Mouse (Mus musculus): ENCODE results near the gene Matn1.

Matn1 gene

GRCm38 (mm10) chr4:130917564-130917963 is 26.6 kb upstream of the Matn1 start:
- DNase-seq (ENCODE audit: low spot score in 2 of 2): no peak

DNA sequence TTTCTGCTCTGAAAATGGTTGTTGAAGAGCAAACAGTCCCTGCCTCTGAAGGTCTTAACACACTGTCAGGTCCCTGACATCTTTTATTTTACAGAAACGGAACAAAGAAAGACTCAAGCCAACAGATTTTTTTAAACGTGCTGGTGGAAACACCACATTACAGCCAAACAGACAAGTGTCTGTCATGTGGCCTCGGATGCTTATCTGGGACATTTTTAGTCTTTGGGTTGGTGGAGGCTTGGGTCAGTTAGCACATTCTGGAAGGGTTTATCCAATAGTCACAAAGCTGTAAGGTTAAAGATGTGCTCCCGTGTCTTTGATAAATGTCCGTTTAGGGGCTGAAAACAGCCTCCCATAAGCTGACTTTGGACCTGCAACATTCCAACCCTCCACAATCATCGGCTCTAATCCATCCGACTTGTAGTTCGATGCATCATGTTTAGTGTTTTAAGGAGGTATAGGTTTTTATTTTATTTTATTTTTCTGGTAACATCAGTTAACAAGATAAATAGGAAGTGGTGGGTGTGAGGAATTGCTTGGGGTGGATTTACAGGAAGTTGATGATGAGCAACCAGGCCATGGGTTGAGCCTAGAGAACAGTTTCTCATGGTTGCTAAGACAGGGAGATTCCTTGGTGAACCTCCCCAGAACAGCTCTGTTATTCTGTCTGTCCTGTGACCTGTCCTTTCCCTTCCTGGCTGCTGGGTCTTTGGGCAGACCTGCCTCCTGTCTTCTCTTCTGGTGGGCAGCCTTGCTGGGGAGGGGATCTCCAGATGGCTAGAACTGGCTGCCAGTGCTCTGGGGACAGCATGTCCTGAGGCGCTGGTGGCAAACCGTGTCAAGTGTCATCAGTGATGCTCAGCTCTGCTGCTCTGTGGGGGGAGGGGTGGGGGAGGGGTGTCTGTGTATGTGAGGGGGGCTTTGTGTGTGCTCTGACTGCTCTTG is 25.1 kb upstream of the Matn1 start:
- DNase-seq (ENCODE audit: low spot score in 2 of 2): no peak

- DNase-seq (ENCODE audit: low spot score in 2 of 2): no peak
These were observed 24.3 kb upstream of the Matn1 start for GRCm38 (mm10) chr4:130919750-130920356.

GRCm38 (mm10) chr4:130920951-130921693 is 23.1 kb upstream of the Matn1 start:
- DNase-seq (ENCODE audit: low spot score in 2 of 2): no peak

DNA sequence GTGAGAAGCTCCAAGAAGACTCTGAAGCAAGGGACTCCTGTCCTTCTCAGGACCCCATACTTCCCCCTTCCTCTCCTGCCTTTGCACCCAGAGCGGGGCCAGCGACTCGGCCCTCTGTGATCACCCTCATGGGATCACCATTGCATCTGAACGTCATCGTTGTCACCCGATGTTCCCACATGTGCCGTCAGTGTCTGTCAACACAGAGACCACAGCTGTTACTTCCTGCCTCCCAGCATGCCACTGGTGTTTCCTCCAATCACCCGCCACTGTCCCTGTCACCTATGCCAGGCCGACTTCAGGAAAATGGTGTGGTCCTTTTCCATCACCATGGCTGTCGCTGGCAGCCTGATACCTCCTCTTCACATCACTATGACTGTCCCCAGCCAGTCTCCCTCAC is 22.2 kb upstream of the Matn1 start:
- DNase-seq (ENCODE audit: low spot score in 2 of 2): no peak

DNA sequence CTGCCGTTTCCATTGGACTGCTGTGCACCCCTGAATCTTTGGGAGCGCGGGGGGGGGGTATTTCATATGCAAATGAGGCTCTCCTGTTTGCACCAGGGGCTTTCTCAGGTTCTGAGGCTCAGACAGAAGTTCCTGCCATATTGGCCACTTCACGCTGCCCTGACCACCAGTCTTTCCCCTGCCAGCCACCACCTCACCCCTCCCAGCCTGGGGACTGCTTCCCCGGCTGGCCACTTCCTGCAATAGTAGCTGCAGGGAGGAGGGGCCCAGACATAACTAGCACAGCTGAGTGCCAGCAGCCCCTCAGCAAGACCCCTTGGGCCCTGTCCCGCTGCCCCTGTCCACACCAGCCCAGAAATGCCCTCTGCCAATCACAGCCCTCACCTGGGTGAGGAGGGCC is 17.9 kb upstream of the Matn1 start:
- DNase-seq (ENCODE audit: low spot score in 2 of 2): no peak

GRCm38 (mm10) chr4:130927821-130928220 is 16.4 kb upstream of the Matn1 start:
- no peak for DNase-seq (ENCODE audit: low spot score in 2 of 2)

DNA sequence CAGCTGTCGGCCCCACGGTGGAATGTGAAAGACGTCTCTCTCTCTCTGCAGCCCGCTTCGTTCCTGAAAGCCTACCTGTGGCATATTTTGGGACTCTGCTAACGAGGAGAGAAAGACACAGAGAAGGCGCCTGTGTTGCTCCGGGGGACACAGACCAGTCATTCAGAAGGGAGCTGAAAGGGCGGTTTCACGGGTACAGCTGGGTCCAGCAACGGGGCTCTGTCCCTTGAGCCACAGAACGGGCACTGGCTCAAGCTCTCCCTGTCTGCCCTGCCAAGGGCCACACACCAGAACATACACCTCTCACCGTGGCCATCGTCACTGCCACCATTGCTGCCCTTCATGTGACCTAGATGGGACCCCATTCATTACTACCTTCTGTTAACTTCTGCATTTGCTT is 1.5 kb upstream of the Matn1 start:
- no peak for DNase-seq (ENCODE audit: low spot score in 2 of 2)

GRCm38 (mm10) chr4:130944779-130945178 is 594 bp downstream of the Matn1 start:
- DNase-seq (ENCODE audit: low spot score in 2 of 2): no peak

- DNase-seq (ENCODE audit: low spot score in 2 of 2): no peak
These were observed 3.0 kb downstream of the Matn1 start for GRCm38 (mm10) chr4:130947094-130947647.

DNA sequence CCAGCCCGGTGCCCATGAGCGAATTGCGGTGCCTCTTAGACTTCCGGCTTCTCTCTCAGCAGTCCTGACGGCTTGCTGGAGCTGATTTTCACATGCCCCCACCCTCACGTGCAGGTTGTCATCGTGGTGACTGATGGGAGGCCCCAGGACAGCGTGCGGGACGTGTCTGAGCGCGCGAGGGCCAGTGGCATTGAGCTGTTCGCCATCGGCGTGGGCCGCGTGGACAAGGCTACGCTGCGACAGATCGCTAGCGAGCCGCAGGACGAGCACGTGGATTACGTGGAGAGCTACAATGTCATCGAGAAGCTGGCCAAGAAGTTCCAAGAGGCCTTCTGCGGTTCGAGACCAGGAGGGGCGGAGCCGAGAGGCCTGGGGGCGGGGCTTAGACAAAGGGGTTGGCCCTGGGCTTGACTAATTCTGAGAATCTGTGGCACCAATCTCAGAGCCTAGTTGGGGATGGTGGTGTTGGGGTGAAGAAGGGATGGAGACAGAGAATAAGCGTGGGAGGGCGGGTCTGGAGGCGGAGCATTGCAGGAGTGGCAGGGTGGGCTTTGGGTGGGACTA is 5.7 kb downstream of the Matn1 start:
- no peak for DNase-seq (ENCODE audit: low spot score in 2 of 2)

- no peak for DNase-seq (ENCODE audit: low spot score in 2 of 2)
These were observed 8.3 kb downstream of the Matn1 start for GRCm38 (mm10) chr4:130952531-130952930.

- DNase-seq (ENCODE audit: low spot score in 2 of 2): no peak
These were observed 13.0 kb downstream of the Matn1 start for GRCm38 (mm10) chr4:130957156-130957555.

- DNase-seq (ENCODE audit: low spot score in 2 of 2): no peak
These were observed 14.6 kb downstream of the Matn1 start for GRCm38 (mm10) chr4:130958812-130959211.

GRCm38 (mm10) chr4:130959678-130960077 is 15.5 kb downstream of the Matn1 start:
- no peak for DNase-seq (ENCODE audit: low spot score in 2 of 2)

- peak; percentile 64 to 87 for DNase-seq (ENCODE audit: low spot score in 2 of 2)
These were observed 16.0 kb downstream of the Matn1 start for GRCm38 (mm10) chr4:130960118-130960734.

DNA sequence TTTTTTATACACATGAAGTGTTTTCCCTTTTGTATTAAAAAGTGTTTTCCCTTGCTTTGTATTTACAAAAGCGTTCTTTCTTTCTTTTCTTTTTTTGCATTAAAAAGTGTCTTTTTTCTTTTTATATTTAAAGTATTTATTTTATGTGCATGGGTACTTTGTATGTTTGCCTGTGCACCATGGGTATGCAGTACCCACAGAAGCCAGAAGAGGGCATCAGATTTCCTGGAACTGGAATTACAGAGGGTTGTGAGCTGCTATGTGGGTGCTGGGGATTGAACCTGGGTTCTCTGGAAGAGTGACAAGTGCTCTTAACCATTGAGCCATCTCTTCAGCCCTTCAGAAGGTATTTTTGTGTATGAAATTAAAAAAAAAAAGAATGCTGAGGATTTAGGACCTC is 27.1 kb downstream of the Matn1 start:
- DNase-seq (ENCODE audit: low spot score in 2 of 2): no peak

DNA sequence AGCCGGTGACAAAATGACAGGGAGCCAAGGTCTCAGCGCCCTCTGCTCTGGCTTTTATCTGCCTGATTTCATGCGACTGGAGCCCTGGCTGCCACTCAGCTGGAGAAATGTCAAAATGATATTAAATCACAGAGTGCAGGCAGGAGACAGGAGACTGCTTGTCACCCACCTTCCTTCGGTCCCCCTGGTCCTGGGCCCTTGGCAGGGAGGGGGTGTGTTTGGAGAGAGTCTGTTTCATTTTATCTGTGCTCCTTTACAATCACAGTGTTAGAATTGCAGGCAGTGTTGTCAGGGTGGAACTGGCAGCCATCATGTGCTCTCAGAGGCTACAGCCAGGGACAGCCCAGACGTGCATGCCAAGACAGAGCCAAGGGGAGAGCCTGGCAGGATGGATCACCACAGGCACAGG is 28.2 kb downstream of the Matn1 start:
- DNase-seq (ENCODE audit: low spot score in 2 of 2): no peak

DNA sequence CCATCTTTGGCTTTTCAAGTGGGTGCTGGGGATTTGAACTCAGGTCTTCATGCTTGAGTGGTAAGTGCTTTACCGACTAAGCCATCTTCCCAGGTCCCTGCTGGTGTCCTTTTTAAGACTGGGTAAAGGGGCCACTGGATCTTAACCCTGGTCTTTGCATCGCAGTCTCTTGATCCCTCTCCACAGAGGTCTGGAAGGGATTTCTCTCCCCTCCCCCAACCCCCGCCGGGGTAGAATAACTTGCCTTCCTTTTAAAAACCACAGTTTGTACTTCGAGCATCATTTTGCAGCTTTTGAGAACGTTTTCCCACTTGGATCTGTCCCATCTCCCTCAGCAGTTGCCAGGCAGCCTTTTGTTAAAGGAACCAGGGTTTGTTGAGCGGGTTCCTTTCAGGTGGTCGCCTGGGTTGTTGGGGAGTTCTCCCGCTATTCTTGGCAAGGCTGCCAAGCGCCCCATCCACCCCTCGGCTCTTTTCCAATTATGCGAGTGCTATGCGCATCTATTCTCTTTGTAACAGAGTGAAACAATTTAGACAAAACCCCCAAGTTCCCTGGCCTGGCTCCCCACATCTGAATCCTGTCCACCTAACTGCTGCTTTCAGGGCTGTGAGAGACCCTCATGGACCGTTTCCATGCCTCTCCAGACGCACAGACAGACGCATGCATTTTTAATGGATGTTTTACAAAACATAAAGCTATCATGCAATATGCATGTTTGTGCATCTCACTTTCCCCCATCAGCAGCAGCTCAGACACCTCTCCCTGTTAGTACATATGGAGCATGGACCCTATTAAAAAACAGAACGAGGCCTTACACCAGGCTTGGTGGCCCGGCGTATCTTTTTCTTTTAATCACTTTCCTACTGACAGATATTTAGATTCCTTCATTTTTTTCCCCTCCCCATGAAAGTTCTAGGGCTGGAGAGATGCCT is 29.4 kb downstream of the Matn1 start:
- peak; percentile 38 to 59 for DNase-seq (ENCODE audit: low spot score in 2 of 2)

GRCm38 (mm10) chr4:130978981-130979380 is 34.8 kb downstream of the Matn1 start:
- DNase-seq (ENCODE audit: low spot score in 2 of 2): no peak
